Mouse (Mus musculus) cerebral cortex, adult 2 months (tissue): ENCODE results near the gene Bbx.

Experiments used
- WGBS: fragments of 180-500 bp; shearing (Covaris S2); methylation state at CpG from one replicate; pipeline ENCODE4 v1.1.7; 2018; 5-methylcytosine and 5-hydroxymethylcytosine counted together

Gene Bbx

DNA sequence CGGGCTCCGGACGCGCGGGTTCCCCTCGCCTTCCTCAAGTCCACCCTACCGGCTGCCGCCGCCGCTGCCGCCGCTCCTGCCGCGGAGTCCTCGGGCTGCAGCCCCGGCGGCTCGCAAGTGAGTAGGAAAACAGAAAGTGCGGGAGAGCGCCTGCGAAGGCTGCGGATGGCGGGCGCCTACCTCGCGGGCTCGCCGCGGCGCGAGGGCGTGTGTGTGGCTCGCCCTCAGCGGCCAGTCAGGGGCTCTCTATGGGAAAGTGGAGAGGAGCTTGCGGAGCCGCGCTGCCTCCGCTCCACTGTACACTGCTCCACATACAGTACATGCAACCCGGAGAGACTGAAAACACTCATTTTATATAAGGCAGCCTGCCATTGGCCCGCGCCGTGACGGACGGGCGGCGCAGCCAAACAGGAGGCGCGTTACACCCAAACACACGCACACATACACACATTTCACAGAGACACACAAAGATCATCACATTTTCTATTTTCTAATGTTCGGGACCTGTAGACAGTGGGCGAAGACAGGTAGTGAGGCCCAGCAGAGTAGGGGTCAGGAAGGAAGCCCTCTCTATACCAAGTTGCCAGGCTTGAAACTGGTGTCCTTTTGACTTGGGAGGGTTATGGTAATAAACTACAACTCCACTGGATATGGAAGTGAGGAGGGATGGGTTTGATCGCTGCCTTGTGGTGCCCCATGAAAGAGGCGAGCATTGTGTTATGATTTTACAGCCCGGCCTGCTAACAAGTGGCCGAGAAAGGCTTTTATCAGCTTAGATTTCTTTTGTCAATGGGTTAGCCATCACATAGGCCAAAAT, at the start of gene Bbx:
TSS of gene Bbx (minus strand) at position 329 of the 817 bp plus-strand sequence.
- WGBS: 1% methylated on average over 54 of the region's 55 CpGs

DNA sequence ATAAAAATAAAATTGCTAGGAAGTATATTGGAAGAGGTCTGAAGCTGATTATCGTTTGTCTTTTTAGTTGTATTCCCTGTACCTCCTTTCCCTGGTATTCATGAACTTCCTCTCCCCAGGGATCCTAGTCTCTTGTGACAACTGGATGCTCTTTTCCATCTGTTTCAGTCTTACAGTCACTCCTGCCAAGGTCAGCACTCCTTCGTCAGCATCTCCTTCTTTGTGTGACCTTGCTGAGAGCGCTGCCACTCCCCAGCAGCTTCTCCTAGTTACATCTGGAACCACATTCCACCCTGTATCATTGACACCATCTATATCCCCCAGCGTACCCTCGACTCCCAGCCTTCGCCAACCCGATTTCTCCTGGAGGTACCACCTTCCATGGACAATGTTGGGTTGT, 49.7 kb upstream of the Bbx start:
- WGBS: 74% methylated on average over 7 of the region's 7 CpGs

- 67% methylated on average over 5 of the region's 5 CpGs for WGBS
Measured at GRCm38 (mm10) chr16:50481341-50481740, 49.2 kb upstream of the Bbx start.

GRCm38 (mm10) chr16:50478695-50479094, 46.5 kb upstream of the Bbx start:
- 97% methylated on average over 1 of the region's 1 CpGs for WGBS

GRCm38 (mm10) chr16:50477628-50478027, 45.4 kb upstream of the Bbx start:
- WGBS: 90% methylated on average over 6 of the region's 6 CpGs

DNA sequence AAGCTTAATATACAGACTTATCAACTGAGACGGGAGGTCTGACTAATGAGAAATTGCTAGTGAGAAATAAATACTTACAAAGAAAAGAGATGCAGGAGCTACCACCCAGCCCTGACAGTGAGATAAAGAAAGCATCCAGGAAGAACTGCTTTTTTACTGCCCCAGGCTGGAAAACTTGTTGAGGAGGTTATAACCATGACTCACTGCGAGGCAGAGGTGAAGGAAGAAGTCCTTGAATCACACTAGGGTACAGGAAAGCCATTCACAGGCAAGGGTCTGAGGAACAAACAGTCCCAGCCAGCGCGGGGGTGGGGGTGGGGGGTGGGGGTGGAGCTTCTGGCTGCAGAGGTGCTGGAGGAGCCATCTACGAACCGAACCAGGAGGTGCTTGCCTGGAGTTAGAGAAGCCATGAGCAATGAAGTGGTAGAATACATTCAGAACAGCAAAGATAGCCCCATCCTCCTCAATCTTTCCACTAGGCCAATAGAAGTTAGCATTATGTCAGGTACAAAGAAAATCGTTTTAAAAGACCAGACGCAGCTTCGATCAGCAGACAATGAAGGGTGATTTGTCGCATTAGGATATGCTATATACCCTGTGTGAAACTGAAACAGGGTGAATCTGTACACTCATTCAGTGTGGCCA, 30.2 kb upstream of the Bbx start:
- 50% methylated on average over 10 of the region's 10 CpGs for WGBS

GRCm38 (mm10) chr16:50459146-50459545, 27.0 kb upstream of the Bbx start:
- 61% methylated on average over 3 of the region's 3 CpGs for WGBS

GRCm38 (mm10) chr16:50456053-50456452, 23.9 kb upstream of the Bbx start:
- 58% methylated on average over 1 of the region's 1 CpGs for WGBS

DNA sequence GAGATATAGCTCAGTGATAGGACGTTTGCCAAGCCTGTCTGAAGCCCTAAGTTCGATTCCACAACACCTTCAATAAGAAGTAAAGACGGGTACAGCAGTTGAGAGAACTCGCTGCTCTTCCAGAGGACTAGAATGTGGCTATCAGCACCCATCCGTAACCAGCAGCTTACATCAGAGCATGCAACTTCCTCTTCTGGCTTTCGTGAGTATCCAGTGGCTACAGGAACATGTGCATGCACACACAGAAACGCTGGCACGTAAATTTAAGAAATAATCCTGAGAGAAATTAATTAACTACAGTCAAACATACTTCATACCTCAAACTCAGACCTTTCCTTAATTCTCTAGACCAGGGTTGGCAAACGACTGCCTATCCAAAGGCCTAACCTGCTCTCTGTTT, 16.9 kb upstream of the Bbx start:
- 82% methylated on average over 9 of the region's 9 CpGs for WGBS

GRCm38 (mm10) chr16:50445014-50445413, 12.8 kb upstream of the Bbx start:
- 90% methylated on average over 6 of the region's 6 CpGs for WGBS

DNA sequence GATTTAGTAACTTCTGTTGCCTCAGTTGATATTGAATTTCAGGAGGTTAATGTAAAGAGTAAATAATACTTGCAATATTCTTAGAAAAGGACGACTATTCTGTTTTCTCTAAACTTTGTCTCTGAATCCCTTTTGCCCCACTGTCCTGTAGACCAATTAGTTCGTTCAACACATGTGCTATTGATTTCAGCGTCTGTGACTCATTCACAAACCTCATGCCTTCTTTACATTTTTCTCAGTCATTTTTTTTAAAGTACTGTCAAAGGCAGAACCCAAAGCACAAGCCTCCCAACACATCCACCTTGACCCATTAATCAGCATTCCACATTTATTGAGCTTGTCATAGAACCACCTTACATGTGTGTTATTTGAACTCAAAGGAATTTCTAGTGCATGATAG, 6.6 kb upstream of the Bbx start:
- WGBS: 83% methylated on average over 3 of the region's 3 CpGs

GRCm38 (mm10) chr16:50437788-50438187, 5.6 kb upstream of the Bbx start:
- WGBS: 84% methylated on average over 15 of the region's 15 CpGs

GRCm38 (mm10) chr16:50437331-50437730, 5.1 kb upstream of the Bbx start:
- 77% methylated on average over 2 of the region's 2 CpGs for WGBS

DNA sequence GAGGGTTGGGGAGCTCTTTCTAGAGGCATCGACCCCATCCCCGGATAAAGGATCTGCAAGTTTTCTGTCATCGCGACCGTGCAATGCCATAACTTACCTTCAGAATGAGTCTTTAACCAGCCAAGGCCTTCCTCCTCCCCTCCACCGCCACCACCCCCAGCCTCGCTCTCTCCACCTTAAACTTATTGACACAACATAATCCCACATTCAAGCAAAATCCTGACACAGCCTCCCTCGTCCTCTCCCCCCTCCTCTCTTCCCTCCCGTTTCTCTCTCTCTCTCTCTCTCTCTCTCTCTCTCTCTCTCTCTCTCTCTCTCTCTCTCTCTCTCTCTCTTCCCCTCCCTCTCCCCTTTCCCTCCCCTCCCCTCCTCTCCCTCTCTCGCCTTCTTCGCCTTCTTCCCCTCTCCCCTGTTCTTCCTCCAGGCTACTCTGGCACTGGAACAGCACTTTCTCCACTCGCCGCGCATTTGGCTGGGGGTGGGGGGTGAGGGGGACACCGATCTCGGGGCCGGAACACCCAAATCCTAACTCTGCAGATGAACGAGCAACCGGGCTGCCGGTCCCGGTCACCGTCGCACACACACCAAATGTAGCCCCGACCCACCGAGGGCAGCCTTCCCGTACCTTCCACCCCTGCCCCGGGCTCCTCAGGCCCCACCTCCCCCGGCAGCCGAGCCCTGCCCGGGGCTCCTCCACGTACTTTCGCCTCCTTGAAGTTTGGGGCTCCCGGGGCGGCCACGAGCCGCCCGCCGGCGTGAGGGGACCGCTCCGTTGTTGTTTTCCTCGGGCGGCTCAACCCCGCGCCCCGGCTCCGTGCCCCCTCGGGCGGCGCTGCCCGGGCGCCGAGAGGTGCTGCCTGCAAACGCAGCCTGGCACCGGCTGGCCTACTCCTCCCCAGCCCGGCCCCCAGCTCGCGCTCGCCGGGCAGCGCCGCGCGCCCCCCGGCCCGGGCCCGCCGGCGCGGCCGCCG, 894 bp downstream of the Bbx start:
- WGBS: under 1% methylated on average over 70 of the region's 72 CpGs

DNA sequence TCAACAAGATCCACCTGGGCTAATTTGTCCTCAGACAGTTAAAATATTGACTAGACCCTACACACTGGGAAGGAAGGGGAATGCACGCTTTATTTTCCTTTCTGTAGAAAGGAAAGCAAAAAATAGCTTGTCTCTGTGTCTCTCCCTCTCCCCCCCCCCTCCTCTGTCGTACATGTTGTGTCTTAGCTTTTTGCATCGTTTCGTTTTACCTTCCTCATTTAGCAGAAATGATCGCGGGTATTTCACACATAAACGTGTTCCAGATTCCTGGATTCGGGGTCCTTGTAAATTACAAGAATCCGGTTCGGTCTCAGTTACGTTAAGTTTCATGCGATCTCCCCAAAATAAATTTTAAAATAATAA, 1.7 kb downstream of the Bbx start:
- WGBS: under 1% methylated on average over 12 of the region's 12 CpGs

GRCm38 (mm10) chr16:50429692-50430514, 2.3 kb downstream of the Bbx start:
- WGBS: 1% methylated on average over 69 of the region's 69 CpGs

- WGBS: 11% methylated on average over 23 of the region's 23 CpGs
Measured at GRCm38 (mm10) chr16:50428871-50429691, 3.1 kb downstream of the Bbx start.

DNA sequence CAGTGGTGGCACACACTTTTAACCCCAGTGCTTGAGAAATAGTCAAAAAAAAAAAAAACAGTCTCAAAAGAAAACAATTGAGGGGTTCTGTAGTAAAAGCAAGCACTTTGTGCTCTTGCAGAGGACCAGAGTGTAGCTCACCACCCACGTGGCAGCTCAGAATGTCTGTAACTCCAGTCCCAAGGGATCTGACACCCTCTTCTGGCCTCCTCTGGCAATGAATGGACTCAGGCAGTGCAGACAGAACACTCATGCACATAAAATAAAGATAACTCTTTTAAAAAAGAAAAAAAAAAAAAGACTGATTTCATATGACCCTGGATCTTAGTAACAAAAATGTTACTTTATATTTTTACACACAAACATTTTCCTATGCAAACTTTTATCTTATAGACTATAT, 12.1 kb downstream of the Bbx start:
- 57% methylated on average over 1 of the region's 1 CpGs for WGBS

GRCm38 (mm10) chr16:50415406-50415805, 16.8 kb downstream of the Bbx start:
- WGBS: 81% methylated on average over 8 of the region's 8 CpGs

DNA sequence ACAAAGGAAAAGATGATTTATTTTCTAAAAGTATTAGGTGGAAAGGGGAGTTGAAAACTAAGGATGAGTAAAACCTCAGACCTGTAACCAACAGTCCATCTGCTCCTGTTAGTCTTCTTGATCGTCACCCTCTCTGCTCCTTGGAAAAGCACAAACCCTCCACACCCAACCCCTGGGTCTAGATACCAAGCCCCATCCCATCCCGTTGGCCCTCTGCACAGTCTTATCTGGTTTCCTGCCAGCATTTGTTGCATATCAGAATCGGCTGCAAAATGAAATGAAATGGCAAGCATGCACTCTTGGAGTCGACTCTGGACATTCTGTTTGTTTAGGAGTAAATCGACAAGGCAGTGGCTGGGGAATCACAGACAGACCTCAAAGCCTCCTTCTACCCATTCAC, 29.3 kb downstream of the Bbx start:
- 82% methylated on average over 5 of the region's 5 CpGs for WGBS
